Mouse (Mus musculus) heart, embryonic 11.5 days (tissue): Measurements from ENCODE around the gene Samd7. TPM values are rescaled to one million over a fixed set of nuclear protein-coding genes. Genes with fewer than 3 reads are reported as not detected.

Experiments used
- ATAC-seq: fragments of 200-750 bp; cut with Nextera tagmentation; replicated peaks from 2 replicates; pipeline ENCODE4 v1.8.0; 2017; ENCODE audit warnings: moderate library complexity; ENCODE audit not compliant: insufficient number of reproducible peaks, low FRiP score, low TSS enrichment
- H3K27ac ChIP-seq: fragments of 300-500 bp; sonication (generic); 2 replicates; pipeline ENCODE4 v1.5.1; 2014; ENCODE audit warnings: mild to moderate bottlenecking, low read depth, low read length
- H3K27me3 ChIP-seq: fragments of 300-500 bp; sonication (generic); 2 replicates; pipeline ENCODE4 v1.6.1; 2014; ENCODE audit warnings: mild to moderate bottlenecking, low read length, mixed read lengths; ENCODE audit not compliant: control insufficient read depth, insufficient read depth
- H3K36me3 ChIP-seq: fragments of 300-500 bp; sonication (generic); 2 replicates; pipeline ENCODE4 v1.6.1; 2014; ENCODE audit warnings: mild to moderate bottlenecking, low read length, moderate library complexity, mixed read lengths; ENCODE audit not compliant: control insufficient read depth, insufficient read depth
- H3K4me1 ChIP-seq: fragments of 300-500 bp; sonication (generic); 2 replicates; pipeline ENCODE4 v1.6.1; 2014; ENCODE audit warnings: low read length; ENCODE audit not compliant: control insufficient read depth, insufficient read depth
- H3K4me2 ChIP-seq: fragments of 300-500 bp; sonication (generic); 2 replicates; pipeline ENCODE4 v1.6.1; 2014; ENCODE audit warnings: mild to moderate bottlenecking, moderate library complexity
- H3K4me3 ChIP-seq: fragments of 300-500 bp; sonication (generic); 2 replicates; pipeline ENCODE4 v1.5.1; 2014; ENCODE audit warnings: low read depth, low read length
- H3K9ac ChIP-seq: fragments of 300-500 bp; sonication (generic); 2 replicates; pipeline ENCODE4 v1.6.1; 2014; ENCODE audit warnings: mild to moderate bottlenecking, low read depth, low read length, moderate library complexity
- H3K9me3 ChIP-seq: fragments of 300-500 bp; sonication (generic); replicated peaks from 2 replicates; pipeline ENCODE4 v1.6.1; 2016; ENCODE audit warnings: low read length; ENCODE audit not compliant: control insufficient read depth
- WGBS: fragments of 180-500 bp; shearing (Covaris S2); extraction: QIAGEN DNeasy Blood & Tissue Kit; methylation state at CpG from one replicate; pipeline ENCODE4 v1.1.7; 2014; ENCODE audit not compliant: insufficient replicate concordance; 5-methylcytosine and 5-hydroxymethylcytosine counted together
- polyA plus RNA-seq: library from polyadenylated mRNA; unstranded; fragments of >200 nt; fragmentation: Nextera tagmentation; extraction: Ambion mirVana; gene quantifications from 2 replicates; pipeline ENCODE4 v1.2.1, GENCODE M21; 2014

Gene Samd7
- polyA plus RNA-seq, 1 experiment from 2014 or later: not detected

DNA sequence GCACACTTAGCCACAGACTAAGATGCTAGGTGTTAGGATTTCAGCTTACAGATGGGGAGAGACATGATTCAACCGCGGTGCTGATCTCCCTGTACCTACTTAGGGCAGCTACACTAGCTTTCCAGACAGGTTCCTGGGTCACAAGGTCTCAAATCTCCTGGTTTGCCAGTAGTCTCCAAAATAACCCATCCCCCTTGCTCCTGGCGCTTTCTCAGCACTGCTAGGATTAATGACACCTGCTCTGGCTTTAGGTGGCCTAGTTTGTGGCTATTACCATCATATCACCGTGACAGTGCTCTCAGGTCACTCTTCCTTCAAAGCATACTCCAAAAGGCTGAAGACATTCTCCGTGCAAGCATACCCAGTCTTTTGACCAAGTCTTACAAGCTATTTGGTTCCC, 17.0 kb upstream of the Samd7 start:
- Histone ChIP-seq H3K27ac (no peak overlapping the region), H3K36me3 (no peaks in the 10 kb centered on the region), H3K9ac (no peak overlapping the region), H3K4me3 (no peak overlapping the region), H3K4me1 (peaks cover 3% of the 10 kb centered on the region; the same call in 1 of the 2 replicates), H3K9me3 (no peaks in the 10 kb centered on the region), H3K27me3 (no peaks in the 10 kb centered on the region), H3K4me2 (no peak overlapping the region)
- ATAC-seq: no peak
- 75% methylated on average over 5 of the region's 5 CpGs for WGBS

GRCm38 (mm10) chr3:30736809-30737208, 9.3 kb upstream of the Samd7 start:
- Histone ChIP-seq H3K36me3 (no peaks in the 10 kb centered on the region), H3K9ac (no peak overlapping the region), H3K27me3 (no peaks in the 10 kb centered on the region), H3K27ac (no peak overlapping the region), H3K4me1 (no peaks in the 10 kb centered on the region), H3K4me2 (no peak overlapping the region), H3K4me3 (no peak overlapping the region), H3K9me3 (no peaks in the 10 kb centered on the region; the same call in 1 of the 2 replicates)
- WGBS: 82% methylated on average over 9 of the region's 9 CpGs
- ATAC-seq: no peak

DNA sequence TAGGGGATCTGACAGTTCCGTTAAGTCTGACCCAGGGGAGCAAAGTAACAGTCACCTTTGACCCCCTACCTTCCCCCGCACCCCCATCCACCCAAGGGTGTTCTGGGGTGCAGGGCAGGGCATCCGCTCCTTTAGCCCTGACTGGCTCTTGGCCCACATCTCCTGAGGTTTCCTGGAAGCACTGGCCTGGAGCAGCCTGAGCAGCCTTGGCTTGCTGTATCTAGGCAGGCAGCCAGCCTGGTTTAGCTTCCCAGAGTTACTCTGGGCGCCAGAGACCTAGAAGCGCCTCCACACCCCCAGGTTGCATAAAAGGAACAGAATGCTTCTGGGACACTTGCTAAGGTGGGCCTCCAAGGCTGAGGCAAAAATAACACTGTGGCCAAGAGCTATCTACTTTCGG, 4.8 kb upstream of the Samd7 start:
- H3K27ac ChIP-seq: no peak overlapping the region
- H3K4me1 ChIP-seq: no peaks in the 10 kb centered on the region
- H3K9me3 ChIP-seq: no peaks in the 10 kb centered on the region
- H3K36me3 ChIP-seq: no peaks in the 10 kb centered on the region
- ATAC-seq: no peak
- no peak overlapping the region for H3K4me3 ChIP-seq
- H3K4me2 ChIP-seq: no peak overlapping the region
- no peaks in the 10 kb centered on the region for H3K27me3 ChIP-seq
- H3K9ac ChIP-seq: no peak overlapping the region
- WGBS: 73% methylated on average over 6 of the region's 6 CpGs

DNA sequence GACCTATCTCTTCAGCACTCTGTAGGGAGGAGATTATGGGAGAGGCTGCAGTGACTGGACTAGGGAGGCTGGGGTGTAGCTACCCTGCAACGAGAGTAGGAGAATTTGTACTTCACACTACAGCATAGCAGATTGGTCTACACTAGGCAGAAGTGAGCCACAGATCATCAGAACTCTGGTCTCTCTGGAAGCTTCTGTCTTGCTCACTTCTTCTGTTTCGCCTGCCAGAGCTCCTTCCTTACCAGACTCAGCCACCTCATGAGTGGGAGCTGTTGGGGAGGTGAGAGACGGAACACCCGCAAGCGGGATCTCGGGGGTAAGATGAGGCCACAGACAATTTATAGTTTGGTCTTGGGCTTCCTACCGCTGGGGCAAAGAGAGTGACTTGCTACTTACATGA, 3.2 kb upstream of the Samd7 start:
- Histone ChIP-seq H3K4me1 (no peaks in the 10 kb centered on the region), H3K4me2 (no peak overlapping the region), H3K27ac (no peak overlapping the region), H3K36me3 (no peaks in the 10 kb centered on the region), H3K9ac (no peak overlapping the region), H3K4me3 (no peak overlapping the region), H3K27me3 (no peaks in the 10 kb centered on the region), H3K9me3 (no peaks in the 10 kb centered on the region)
- WGBS: 80% methylated on average over 7 of the region's 7 CpGs
- no peak for ATAC-seq

GRCm38 (mm10) chr3:30748316-30748715, 2.2 kb downstream of the Samd7 start:
- Histone ChIP-seq H3K27me3 (no peaks in the 10 kb centered on the region), H3K9ac (no peak overlapping the region), H3K36me3 (no peaks in the 10 kb centered on the region), H3K4me2 (no peak overlapping the region), H3K4me1 (no peaks in the 10 kb centered on the region), H3K4me3 (no peak overlapping the region), H3K27ac (no peak overlapping the region), H3K9me3 (no peaks in the 10 kb centered on the region)
- no peak for ATAC-seq
- WGBS: 80% methylated on average over 9 of the region's 9 CpGs

DNA sequence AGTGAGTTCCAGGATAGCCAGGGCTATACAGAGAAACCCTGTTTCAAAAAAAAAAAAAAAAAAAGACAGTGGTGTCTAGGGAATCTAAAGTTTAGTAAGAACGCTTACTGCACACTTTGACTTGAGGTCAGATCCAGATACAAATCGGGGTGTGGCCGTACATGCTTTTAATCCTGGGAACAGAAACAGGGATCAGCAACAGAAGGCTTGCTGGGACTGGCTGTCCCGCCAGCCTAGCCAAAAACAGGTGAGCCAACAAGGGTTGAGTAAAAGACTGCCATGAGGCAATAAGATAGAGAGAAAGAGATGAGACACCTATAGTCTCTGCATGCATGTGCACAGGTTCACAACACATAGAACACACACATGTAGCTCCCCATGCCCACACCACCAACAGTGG, 8.6 kb downstream of the Samd7 start:
- no peaks in the 10 kb centered on the region for H3K9me3 ChIP-seq
- H3K4me3 ChIP-seq: no peak overlapping the region
- H3K4me1 ChIP-seq: no peaks in the 10 kb centered on the region
- H3K27me3 ChIP-seq: no peaks in the 10 kb centered on the region
- H3K9ac ChIP-seq: no peak overlapping the region
- H3K36me3 ChIP-seq: no peaks in the 10 kb centered on the region
- ATAC-seq: no peak
- WGBS: 89% methylated on average over 4 of the region's 4 CpGs
- no peak overlapping the region for H3K4me2 ChIP-seq
- H3K27ac ChIP-seq: no peak overlapping the region

GRCm38 (mm10) chr3:30764877-30765276, 18.8 kb downstream of the Samd7 start:
- Histone ChIP-seq H3K27ac (peak overlapping the region; percentile 70; the same call in 1 of the 2 replicates), H3K4me2 (no peak overlapping the region; the same call in 1 of the 2 replicates), H3K4me1 (peaks cover 6% of the 10 kb centered on the region; the same call in 1 of the 2 replicates), H3K9me3 (no peaks in the 10 kb centered on the region), H3K36me3 (no peaks in the 10 kb centered on the region), H3K4me3 (no peak overlapping the region), H3K27me3 (no peaks in the 10 kb centered on the region), H3K9ac (no peak overlapping the region)
- ATAC-seq: no peak
- 84% methylated on average over 4 of the region's 4 CpGs for WGBS

DNA sequence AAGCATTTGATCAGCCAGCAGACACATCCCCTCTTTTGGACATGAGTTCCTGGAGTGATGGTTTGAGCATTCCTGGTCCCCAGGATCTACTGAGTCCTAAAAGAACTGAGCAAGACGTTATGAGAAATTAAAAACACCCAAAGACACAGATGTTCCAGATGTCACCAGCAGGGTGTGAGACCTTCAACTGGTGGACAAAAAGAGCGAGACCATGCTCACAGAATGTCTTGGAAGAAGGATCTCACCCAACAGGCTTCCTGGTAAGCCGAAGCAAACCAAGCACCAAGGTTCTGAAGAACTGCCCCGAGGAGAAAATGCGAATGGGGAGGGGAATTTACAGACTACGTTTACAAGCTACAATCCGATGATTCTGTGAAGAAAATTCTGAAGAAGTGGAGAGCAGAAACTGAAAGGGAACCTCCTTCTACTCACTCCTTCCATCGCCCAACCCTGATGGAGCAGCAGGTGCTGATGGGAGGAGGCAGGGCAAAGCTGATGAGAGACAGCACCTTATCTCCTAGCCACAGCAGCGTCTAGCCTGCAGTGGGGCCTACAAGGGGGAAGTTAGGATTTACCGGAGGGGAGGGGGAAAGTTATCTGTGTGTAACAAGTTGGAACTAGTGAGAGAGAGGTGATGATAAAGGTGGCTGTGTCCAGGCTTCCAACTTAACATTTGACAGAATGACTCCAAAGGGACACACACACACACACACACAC, 19.4 kb downstream of the Samd7 start:
- ATAC-seq: peak; percentile 94
- Histone ChIP-seq H3K9ac (0 out of 2 replicates have a peak overlapping the region, but pooled peaks have one; percentile 16), H3K4me3 (no peak overlapping the region), H3K9me3 (no peaks in the 10 kb centered on the region), H3K27me3 (no peaks in the 10 kb centered on the region), H3K27ac (peak overlapping the region; percentile 70; the same call in 1 of the 2 replicates), H3K4me1 (peaks cover 6% of the 10 kb centered on the region; the same call in 1 of the 2 replicates), H3K4me2 (peak overlapping the region; percentile 42), H3K36me3 (no peaks in the 10 kb centered on the region)
- 46% methylated on average over 10 of the region's 10 CpGs for WGBS

- H3K9ac ChIP-seq: no peak overlapping the region
- ATAC-seq: peak; percentile 79
- no peak overlapping the region for H3K4me3 ChIP-seq
- H3K27me3 ChIP-seq: no peaks in the 10 kb centered on the region
- peak overlapping the region; percentile 57; the same call in 1 of the 2 replicates for H3K27ac ChIP-seq
- no peaks in the 10 kb centered on the region for H3K36me3 ChIP-seq
- WGBS: 49% methylated on average over 7 of the region's 7 CpGs
- peaks cover 6% of the 10 kb centered on the region; the same call in 1 of the 2 replicates for H3K4me1 ChIP-seq
- peak overlapping the region; percentile 42 for H3K4me2 ChIP-seq
- no peaks in the 10 kb centered on the region for H3K9me3 ChIP-seq
Measured at GRCm38 (mm10) chr3:30766177-30766576, 20.1 kb downstream of the Samd7 start.
